Mouse (Mus musculus) embryo, embryonic 11 days (tissue): Measurements from ENCODE around the gene Ralb.

Source experiments
- DNase-seq: peaks from one replicate; pipeline ENCODE4 v3.0.0-alpha.2; 2015

Ralb gene

DNA sequence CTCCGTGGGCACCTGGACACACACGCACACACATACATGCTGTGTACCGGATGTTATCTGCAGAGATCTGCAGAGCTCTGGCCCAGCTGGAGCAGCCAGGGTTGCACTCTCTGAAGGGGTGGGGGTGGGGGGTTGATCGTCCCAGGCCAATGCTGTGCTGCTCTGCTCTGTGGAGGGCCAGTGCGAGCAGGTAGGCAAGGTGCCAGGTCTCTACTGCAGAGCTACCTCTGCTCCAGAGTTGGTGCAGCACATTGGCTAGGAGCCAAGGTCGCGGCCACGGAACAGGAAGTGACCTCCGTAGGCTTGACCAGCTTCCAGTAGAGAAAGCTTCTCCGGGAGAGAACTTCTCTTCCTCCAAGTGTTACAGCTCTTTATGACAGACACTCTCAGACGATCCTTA lies 12.5 kb downstream of the Ralb start:
- no peak for DNase-seq

DNA sequence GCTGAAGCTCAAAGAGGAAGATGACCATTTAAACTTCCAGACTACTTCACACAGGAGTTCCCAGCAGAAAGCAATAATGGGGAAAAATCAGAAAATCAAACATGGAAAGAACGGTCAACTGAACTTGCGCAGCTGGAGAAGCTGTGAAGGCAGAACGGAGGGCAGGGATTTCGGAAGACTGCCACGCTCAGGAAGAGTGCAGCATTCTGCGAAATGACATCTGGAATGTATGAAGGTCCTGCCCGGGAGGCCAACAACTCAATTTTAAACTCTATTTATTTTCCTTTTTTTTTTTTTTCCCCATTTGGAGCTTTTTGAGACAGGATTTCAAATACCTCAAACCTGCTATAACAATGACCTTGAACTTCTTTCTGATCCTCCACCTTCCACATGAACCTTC lies 13.8 kb downstream of the Ralb start:
- no peak for DNase-seq

DNA sequence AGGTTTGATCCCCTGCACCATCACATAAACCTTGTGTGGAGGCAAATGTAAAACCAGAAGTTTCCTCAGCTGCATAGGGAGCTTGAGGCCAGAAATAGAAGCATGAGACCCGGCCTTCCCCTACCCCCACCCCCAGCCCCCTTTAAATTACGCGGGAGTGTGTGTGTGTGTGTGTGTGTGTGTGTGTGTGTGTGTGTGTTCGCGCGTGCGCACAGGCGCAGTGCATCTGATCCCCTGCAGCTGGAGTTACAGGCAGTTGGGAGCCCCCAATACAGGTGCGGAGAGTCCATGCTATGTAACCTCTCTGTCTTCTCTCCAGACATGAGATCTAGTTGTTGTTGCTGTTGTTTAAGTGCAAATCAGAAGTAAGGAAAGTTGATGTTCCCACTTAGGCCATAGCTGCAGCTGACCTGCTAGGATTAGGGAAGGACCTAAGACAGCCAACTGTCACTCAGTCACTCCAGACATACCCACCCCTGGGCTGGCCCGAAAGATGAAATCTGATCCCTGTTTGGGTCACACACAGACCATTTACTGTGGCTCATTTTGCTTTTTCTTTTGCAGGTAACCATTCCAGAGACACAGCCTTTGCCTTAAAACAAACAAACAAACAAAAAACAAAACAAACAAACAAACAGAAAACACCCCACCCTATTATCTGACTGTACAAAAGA lies 16.5 kb downstream of the Ralb start:
- DNase-seq = no peak

GRCm38 (mm10) chr1:119485825-119486224 lies 18.8 kb downstream of the Ralb start:
- no peak for DNase-seq

- DNase-seq = peak; percentile 49
Observed at GRCm38 (mm10) chr1:119484457-119484856, 20.1 kb downstream of the Ralb start.

DNA sequence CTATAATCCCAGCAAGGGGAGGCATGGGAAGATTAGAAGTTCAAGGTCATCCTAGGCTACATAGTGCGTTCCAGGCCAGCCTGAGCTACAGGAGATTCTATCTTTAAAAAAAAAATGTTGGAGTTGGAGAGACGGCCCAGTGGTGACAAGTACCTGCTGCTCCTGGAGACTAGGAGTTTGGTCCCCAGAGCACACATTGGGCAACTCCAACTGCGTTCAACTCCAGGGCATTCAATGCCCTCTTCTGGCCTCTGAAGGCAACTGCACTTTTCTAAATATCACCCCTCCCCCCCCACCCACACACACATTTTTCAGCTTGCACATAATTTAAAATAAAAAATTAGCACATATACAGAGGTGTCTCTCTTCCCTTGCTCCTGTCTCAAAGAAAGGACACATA lies 21.7 kb downstream of the Ralb start:
- DNase-seq = no peak

DNA sequence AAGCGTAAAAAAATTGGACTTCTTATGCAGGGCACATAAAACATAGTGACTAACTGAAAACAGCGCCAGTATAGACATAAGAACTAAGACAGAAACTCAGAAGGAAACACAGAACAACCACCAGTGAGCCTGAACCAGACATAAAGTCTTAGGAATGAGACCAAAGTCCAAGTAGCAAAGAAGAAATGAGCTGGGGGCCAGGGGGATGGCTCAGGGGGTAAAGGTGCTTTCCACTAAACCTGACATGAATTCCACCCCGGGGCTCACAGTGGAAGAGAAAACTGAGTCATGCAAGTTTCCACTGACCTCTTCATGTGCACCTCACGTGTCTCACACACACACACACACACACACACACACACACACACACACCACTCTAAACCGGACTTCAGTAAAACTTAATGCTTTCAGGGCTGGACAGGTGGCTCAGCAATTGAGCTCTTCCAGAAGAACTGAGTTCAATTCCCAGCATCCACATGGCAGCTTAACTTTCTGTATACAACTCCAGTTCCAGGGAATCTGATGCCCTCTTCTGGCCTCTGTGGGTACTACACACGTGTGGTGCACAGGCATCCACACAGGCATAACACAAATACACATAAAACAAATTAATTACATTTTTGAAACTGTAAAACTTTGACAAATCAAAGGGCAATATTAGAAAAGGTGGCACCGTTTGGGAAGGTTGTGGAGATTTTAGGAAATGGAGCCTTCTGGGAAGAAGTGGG lies 23.2 kb downstream of the Ralb start:
- DNase-seq = no peak

GRCm38 (mm10) chr1:119480678-119481077 lies 23.9 kb downstream of the Ralb start:
- no peak for DNase-seq

DNA sequence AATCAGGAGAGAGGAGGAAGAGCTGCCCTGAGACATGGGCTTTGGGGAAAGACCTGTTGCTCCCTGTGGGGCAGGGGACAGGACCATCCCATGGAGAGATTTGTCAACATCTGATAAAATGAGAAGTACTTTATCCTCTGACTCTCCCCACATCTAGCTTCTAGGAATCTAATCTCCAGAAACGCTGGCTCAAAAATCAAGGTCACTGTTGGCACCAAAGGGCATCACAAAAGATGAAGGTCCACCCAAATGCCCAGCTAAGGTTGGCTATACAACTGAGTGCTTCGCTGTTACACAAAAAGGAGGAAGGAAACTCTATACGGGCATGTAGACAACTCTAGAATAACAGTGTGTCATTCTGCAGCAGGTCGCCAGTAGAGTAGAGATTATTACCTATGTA lies 25.0 kb downstream of the Ralb start:
- no peak for DNase-seq

DNA sequence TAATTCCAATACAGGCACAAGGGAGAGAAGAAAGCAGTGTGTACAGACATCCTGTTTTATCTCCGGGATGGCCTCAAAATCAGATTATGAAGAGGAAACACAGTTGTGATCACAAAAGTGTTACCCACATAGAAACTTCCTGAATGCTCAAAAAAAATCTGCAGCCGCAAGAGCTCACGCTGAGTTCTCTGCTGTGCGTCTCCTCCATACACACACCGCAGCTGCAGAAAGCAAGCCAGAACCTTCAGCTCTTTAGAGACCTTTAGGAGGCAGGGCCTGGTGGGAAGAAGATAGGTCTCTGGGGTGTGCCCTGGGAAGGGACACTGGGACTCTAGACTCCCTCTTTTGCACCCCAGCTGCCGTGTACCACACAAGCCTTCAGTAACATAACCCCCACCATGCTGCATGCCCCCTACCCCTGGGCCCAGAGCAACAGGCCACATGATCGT lies 27.7 kb downstream of the Ralb start:
- DNase-seq = no peak

DNA sequence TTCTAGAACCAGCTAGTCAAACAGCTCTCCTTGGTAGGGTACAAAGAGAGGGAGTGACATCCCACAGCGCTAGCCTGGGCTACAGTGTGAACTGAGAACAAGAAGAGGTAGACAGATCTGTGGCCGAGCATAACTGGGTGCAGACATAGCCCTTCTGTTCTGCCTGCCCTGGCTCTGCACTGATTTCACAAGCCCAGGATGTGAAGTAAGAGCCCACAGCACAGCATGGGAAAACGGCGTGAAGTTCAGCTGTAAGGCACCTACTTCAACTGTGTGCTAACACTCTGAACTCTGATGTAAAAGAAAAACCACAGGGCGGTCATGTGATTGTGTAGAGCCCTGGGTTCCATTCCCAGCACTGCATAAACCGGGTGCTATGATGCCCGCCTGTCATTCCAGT lies 29.9 kb downstream of the Ralb start:
- no peak for DNase-seq

DNA sequence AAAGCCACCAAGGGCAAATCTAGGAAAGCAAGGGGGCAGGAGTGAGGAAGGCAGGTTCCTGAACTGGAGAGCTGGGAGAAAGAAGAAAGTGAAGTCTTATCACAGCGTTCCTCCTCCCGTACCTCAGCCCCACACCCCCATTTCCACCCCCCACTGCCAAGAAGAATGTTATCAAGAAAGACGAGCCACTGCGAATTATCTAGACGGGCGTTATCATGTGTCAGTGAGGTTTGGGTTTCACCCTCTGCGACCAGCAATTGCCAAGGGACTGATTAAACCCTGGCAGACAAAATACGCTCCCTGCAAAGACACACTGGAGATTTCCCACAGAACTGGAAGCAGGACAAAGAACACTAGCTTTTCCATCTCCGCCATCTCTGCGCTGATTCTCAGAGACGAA lies 31.9 kb downstream of the Ralb start:
- DNase-seq = no peak

- no peak for DNase-seq
Observed at GRCm38 (mm10) chr1:119471793-119472396, 32.7 kb downstream of the Ralb start.

DNA sequence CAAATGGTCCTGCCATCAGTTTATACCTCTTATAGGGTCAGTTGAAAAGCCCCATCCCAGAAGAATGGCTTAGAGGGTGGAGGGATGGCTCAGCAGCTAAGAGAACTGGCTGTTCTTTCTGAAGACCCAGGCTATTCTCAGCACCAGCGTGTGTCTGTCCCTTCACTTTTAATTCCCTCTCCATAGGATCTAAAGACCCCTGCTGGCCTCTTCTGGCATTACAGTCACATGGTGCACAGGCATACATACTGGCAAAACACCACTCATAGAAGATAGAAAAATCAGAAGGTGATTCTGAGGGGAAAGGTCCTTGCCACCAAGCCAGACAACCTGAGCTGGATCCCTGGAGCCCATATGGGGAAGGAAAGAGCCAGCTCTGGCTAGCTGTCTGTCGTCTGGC lies 41.2 kb downstream of the Ralb start:
- DNase-seq = peak; percentile 68

DNA sequence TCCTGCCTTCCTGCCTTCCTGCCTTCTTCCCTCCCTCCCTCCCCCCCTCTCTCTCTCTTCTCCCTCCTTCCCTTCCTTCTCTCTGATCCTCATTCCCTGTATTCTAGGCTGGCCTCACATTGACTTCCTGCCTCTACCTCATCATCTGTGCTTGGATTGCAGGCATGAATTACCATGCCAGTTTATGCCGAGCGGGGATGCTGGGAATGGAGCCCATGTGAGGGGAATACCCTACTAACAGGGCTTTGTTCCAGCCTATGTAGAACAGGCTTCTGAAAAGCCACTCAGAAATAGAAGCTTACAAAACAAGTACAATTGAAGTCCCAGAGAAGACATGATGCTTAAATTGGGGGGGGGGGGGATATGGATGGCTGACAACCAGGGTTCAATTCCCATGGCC lies 44.5 kb downstream of the Ralb start:
- DNase-seq = no peak

GRCm38 (mm10) chr1:119457993-119458605 lies 46.5 kb downstream of the Ralb start:
- DNase-seq = peak; percentile 86

GRCm38 (mm10) chr1:119457528-119457855 lies 47.1 kb downstream of the Ralb start:
- DNase-seq = no peak

- peak; percentile 31 for DNase-seq
Observed at GRCm38 (mm10) chr1:119456671-119457527, 47.7 kb downstream of the Ralb start.

DNA sequence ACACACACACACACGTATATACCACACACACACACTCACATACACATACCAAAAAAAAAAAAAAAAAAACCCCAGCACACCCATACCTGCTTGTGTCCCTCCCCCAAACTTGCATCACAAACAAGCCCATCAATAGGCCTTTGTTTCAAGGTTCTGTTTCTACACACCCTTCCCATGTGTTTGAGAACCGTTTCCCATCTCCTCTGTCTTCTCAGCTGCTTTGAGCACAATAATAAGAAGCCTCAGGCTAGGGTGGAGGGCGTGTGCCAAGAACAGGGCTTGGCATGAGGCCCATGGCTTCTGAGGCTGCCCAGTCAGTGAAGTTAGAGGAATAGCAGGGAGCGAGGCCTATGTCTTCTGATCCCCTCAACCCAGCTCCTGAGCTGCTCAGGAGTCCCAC lies 50.9 kb downstream of the Ralb start:
- DNase-seq = no peak

DNA sequence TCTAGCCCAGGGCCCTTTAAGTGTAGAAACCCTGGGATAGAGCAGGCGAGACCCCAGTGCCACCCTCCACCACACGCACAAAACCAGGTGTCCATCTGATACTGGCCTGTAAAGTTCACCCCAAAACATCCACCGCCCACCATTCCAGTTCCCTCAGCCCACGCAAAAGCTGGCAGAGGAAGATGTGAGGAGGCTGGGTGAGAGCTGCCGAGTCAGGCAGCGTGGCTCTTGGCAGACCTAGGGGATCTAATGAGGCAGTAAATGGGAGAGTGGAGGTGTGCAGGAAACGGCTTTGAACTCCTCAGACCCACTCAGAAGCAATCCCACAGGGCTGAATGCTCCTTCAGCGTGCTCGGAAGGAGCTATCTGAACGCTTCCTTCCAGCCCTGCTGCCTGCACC lies 53.2 kb downstream of the Ralb start:
- DNase-seq = no peak

- DNase-seq = no peak
Observed at GRCm38 (mm10) chr1:119450651-119451345, 53.8 kb downstream of the Ralb start.

DNA sequence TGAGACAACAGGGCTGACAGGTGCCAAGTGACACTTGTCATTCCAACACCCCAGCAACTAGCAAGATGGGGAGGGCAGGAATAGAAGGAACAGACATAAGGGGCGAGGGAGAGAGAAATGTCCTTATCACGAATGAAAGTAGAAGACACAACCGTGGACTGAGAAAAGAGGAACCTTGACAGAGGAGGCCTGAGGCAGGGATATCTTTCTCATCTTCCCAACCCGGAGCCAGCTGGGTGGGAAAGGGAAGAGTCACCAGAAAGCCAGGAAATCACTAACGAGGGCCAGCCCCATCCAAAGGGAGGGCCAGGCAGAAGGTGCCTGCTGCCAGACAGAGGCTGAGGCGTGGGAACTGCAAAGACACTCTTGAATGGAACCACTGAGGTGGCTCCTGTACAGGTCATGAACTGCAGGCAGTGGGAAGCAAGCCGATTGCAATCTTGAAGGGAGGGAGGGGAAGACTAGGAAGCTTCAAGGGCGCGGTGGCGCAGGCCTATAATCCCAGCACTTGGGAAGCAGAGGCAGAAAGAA lies 57.8 kb downstream of the Ralb start:
- no peak for DNase-seq
